Mouse (Mus musculus) spleen, adult 12 weeks (tissue): ENCODE measurements around the gene Pkig.
"Not testable (repeated sequence)": the region's sequence is repeated elsewhere in the genome, so short reads cannot be mapped to it uniquely, and the experiment has no call there.

Source experiments
- DNase-seq: peaks from one replicate; pipeline ENCODE4 v3.0.0; 2022; ENCODE audit warnings: low spot score

Gene Pkig

DNA sequence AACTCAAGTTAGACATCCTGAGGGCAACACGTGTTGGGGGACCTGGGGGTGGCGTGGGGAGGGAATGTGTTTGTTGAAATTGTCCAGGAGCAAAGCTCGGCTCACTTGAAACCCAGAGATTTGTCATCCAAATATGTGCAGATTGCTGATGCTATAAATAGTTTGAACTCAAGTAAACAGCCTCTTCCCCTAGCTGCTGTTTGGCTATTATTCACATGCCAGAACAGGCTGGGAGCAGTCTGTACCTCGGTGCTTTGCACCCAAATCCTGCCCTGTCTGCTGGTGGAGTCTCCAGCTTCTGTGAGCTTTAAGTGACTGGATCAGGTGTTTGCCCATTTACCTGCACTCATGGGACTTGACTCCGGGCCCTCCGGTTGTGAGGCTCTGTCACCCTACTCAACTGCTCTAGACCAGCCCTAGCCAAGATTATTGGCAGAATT, 27.6 kb downstream of the Pkig start:
- DNase-seq, result no peak

DNA sequence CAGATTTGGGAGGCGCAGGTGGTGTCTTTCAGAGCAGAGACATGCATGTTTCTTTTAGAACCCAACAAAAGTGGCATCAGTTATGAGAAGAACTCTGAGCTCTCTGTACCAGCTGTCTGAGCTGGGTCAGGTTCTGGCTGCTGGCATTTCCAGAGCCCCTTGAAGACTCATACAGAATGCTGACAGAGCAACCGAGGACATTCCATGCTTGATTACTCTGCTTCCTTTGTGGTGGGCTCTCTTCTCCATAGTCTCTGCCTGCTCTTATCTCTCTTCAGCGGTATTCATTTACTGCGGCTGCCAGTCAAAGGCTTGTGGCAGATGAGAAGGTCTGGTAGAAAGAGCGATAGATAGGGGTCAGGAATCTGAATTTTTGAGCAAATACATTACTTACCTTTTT, 28.0 kb downstream of the Pkig start:
- DNase-seq, result no peak

DNA sequence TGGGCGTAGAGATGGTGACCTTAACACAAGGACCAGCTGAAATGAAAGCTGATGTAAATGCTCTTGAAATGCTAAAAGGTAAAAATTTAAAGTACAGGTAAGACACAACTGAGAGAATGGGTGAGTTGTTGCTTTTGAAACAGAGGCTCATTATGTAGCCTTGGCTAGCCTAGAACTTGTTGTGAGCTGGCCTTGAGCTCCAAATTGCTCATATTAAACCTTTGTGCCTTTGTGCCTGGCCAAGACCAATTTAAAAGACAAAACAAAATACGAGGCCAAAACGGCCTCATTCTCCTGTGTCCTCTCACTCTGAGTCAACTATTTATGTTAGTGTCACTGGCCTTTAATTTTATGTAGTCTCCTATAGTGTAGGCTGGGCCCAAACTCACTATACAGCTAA, 28.7 kb downstream of the Pkig start:
- no peak for DNase-seq

DNA sequence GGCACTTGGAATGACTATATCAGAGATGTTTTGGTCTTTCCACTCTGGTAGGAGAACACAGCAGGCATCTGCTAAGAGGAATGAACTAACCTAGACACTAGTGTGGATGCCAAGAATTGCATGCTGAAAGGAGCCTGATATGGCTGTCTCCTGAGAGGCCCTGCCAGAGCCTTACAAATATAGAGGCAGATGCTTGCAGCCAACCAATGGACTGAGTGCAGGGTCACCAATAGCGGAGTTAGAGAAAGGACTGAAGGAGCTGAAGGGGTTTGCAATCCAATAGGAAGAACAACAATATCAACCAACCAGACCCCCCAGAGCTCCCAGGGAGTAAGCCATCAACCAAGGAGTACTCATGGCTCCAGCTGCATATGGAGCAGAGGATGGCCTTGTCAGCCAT, 30.2 kb downstream of the Pkig start:
- not testable (repeated sequence) for DNase-seq

DNA sequence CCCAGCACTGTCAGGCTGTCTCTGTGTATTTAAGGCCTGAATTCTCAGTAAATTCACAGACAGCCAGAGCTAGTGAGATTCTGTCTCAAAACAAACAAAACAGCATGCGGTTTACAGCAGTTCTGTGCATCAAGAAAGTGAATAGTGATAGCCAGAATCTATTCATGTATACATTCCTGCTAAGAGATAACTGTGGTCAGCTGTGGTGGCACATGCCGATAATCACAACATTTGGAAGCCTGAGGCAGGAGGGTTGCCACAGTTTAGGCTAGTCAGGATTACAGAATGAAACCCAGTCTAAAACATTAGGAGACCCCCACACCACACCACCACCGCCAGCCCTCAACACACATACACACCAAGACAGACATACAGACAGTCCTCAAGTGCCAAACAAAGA, 31.6 kb downstream of the Pkig start:
- no peak for DNase-seq

DNA sequence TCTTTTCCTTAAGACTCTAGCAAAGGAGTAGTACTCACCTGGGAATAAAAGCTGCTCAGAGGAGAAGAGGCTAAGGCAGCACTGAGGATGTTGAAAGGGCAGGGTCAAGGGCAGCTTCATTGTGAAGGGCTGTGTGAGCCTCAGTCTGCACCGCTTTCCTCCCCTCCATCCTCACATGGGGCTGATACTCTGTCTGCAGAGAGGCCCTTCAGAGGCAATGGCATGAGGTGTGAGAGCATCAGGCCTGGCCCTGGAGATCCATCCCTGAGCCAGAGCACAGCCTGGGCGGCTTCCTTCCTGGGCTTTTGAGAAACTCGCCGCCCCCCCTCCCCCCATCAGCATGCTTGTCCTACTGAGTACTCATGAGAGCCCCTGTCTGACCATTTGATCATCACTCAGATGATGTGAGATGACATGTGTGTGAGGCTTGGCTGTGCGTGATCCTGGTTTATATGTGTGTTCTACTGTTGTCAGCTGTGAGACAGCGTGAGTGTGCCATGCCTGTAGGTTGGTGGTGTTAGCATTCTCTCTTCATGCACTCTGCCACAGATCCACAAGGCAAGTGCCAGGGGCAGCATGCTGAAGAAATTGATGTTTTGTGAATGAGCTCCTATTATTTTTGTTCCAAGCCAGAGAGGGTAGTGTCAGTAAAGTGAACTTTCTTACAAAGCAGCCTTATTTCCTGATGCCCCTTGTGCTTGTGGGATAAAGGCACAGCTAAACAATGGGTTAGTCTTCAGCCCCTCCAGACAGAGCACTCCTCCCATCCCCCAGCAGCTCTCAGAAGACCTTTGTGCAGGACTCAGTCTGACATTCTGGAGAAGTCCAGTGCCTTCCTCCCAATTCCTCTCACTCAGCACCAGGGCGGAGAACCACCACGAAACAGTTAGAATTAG, 32.5 kb downstream of the Pkig start:
- no peak for DNase-seq

DNA sequence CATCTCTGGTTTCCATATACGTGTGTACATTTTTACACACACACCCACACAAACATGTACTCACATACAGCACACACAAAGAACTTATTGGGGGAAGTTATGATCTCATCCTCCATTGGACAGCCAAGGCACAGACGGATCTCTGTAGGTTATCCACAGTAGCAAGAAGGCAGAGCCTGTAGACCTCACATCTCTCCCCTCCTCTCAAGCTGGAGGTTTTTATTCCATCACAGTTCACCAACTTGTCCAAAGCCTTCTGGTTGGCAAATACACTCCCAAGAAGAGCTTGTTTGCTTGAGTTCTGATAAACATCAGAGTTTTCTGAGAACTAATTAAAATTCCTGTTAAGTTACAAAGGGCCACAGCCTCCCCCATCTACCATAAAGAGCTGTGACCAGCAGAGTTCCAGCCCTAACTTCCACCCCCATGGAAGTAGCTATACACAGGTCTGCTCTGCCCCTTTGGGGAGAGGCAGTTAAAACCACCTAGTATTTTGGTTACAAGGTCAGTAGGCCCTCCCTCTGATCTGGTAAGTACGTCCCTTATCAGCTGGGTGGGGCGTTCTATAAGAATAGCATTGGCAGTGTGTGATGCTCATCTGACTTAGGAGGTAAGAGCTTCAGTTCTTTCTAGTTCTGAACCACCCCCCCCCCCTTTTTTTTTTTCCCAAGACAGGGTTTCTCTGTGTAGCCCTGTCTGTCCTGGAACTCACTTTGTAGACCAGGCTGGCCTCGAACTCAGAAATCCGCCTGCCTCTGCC, 33.8 kb downstream of the Pkig start:
- DNase-seq, result no peak

DNA sequence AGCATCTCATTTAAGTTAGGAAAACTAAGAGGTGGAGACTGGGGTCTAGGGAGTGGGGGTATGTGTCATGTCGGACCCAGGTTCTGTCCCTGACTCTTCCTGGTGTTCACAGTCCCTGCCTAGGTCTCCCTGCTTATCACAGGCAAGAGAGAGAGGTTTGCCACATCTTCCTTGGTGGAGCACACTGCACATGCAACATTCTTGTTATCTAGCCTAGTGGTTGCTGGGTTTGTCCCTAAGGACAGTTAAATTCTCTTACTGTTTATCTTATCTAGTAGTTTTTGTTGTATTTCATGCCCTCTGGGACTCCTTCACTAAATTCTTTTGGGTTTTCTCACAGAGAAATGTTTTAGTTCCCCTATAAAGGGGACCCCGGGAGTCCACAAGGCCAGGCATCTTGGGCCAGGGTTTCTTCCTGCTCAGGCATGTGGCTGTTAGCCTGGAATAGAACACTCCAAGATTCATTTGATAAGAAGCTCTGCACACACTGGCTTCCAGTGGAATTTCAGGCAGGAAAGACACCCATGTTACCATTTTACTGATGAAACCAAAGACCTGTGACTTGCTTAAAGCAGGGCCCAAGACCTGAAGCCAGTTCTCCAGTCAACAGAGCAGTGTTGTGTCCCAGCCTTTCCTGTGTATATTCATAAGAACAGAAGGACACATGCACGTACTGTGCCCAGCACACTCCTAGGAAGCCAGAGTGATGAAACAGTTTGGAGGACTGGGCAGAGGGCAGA, 34.9 kb downstream of the Pkig start:
- DNase-seq, result no peak

DNA sequence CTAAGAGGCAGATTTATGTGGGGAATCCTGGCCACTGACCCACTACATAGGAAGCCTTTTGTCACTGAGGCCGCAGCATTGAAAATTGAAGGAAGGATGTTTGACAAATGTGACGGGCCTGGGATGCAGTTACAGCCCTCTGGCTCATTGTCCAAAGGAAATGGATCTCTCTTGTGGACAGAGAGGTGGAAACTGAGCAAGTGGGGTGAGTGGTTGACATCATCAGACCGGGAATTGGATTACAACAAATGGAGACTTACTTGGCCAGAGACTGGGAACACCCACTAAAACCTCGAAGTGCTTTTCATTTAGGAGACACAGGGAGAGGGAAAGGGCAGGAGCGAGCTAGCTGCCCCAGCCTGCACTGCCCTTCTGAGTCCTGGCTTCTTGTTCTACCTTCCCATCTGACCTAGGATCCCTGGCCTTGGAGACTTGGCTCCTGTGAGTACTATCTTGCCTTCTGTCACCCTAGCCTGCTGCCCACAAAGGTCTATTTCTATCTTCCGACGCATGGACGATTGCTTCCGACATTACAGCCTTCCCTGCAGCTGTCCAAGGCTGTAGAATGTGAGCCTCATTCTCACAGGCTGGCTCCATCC, 35.6 kb downstream of the Pkig start:
- DNase-seq, result no peak

DNA sequence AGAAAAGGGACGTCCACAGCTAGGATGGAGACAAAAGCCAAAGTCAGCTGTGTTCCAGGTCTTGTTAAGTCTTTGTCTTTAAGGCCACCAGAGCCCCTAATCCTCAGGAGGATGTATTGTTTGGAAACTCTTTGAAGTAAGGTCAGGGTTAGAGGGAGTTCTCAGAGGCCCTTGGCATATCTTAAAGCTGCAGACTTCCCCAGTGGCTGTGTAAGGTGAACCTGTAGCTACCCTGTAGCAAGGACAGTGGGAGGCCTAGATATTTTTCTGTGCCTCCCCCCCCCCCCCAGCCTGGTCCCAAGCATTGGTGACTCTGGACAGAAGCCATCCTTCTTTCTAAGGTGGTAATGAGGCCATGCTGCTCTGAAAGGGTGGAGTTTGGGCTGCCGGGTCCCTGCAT, 38.6 kb downstream of the Pkig start:
- no peak for DNase-seq

DNA sequence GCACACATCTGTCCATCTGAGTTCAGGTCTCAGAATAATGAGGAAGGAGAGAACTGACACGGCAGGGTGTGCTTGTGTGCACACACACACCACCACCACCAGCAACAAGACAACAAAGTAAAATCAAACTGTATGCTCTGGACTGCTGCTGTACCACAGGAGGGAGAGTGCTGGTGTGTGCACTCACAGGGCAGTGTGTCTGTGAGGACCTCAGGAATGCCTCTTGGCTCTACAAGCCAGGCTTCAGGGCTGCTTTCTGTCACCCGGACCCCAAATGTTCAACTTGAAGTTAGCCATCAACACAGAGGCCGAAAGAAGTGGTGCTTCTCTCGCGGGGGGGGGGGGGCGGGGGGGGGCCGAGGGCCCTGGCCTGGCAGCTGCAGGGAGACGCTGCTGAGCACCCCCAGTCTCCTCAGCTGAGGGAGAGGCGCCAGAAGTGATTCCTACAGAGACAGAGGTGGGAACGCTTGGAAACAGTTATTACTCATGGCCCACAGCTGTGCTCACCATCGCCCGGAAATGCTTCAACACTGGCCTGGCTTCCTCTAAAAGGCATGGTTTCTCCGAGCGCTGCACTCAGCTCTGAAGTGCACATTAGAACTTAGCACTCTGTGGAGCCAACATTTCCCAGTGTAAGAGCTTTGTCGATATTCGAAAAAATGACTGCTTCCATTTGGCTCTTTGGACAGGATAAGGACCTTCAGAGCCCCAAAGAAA, 39.7 kb downstream of the Pkig start:
- DNase-seq, result no peak

DNA sequence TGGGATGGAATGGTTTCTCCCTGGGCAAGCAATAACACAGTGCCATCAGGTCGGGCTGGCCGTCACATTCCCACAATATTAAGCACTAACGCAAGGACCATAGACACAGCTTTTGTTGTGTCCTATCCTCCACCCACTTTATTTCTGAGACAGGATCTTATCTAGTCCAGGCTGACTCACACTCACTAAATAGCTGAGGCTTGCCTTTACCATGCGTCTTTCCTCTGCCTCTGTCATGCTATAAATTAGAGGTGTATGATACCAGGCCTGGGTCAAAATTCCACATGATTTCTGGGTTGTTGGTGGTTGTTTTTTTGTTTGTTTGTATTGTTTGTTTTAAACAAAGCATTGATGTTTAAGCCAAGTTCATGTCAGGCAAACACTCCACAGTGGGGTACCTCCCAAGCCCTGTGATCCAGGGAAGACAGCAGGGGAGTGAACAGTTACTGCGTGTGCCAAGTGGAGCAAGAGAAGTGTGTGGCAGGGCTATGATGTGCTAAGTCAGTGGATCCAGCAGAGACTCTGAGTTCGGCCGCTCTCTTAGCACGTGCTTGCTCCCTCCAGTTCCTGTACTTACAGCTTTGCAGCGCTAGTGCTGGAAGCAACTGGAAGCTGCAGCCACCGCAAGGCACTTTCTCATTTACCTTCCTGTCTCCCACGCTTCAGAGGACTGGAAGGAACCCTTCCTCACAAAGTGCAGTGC, 41.0 kb downstream of the Pkig start:
- DNase-seq, result no peak

DNA sequence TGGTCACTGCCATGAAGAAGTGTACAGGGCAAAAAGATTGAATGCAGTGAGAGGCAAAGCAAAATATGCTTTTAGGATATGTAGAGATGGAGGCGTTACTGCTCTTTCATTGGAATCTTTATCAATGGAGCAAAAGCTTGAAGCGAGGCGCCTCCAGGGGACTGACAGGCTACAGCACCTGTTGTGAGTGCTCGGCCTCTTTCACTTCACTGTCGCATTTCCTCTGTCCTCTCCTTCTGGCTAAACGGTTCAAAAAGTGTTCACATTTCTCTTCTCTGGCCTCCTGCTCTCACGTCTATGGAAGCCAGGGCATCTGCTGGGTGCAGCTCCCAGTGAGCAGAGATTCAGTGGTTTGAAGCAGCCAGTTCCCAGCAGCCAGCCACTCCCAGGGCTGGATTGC, 44.2 kb downstream of the Pkig start:
- no peak for DNase-seq

DNA sequence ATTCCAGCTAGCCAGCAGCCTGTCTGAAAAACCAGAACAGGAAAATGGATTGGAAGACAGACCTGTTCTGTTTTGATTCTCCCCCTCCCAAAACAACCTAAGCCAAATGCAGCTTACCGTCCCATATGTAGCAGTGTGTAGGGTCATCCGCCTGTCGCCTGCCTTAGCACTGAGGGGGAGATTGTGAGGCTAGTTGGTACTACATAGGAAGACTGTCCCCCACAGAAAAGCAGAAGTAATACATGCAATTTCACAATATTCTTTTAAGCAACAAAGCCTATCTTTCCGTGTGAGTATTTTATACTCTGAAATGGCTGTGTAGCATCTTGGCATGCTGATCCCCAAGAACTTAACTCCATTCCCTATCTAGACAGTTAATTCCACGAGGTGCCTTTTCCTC, 44.7 kb downstream of the Pkig start:
- no peak for DNase-seq

DNA sequence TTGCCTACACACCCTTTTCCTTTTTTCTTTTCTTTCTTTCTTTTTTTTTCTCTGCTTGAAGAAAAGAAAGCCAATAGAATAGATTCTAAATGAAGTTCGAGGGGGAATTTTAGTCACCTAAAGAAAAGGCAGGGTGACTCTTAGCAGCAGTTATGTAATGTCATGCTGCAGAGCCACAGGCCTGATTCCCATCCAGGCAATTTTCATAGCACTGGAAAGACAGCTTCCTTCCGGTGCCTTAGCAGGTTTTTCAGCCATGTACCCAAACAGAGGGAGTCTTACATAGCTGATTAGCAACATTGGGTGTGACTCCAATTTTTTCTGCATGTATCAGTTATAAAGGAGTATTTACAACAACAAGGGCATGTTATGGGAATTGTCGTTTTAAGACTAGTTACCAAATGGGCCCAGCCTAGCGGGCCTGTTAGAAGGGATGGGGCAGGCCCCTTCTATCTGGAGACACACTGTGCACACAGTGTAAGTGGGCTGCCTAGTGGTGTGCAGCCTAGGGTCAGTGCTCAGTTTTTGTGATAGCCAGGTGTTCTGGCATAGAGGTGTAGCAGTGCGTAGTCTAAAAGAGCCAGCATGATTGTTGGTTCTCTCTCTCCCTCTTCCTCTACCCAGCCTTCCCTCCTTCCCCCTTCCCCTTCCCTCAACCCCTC, 45.5 kb downstream of the Pkig start:
- no peak for DNase-seq

DNA sequence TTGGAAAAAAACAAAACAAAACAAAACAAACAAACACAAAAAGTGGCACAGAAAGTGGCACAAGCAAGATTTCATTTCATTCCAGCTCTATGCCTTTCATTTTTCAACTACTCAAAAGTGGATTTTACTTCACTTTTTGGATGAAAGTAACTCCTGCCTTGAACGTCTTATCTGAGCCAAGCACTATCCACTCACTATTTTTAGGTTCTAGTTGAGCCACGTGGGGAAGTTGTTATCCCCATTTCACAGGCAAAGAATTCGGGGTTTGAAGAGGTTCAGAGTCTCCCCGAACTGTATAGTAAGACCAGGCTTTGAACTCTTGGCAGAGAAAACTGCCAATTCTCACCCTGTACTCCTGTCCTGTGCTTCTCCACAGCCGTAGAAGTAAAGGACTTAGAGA, 50.1 kb downstream of the Pkig start:
- no peak for DNase-seq

DNA sequence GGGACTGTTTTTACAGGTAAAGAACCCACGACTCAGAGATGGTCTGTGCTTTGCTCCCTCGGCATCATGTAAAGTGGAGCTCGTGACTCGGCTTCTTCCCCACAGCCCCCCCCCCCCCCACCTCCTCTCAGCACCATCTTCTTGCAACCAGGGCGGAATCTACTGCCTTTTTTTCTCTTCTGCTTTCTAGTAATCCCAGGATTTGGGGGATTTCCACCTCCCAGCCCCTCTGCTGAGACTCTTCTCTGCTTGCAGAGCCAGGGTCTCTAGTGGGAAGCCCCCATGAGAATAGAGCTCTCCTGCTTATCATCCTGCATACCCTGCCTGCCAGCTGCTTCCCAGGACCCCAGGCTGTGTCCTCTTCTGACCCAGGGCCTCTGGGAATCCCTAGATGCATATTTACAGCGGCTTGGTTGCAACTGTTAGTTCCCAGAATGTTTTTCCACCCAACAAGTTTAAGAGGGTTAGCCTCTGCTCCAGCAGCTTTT, 50.6 kb downstream of the Pkig start:
- no peak for DNase-seq

DNA sequence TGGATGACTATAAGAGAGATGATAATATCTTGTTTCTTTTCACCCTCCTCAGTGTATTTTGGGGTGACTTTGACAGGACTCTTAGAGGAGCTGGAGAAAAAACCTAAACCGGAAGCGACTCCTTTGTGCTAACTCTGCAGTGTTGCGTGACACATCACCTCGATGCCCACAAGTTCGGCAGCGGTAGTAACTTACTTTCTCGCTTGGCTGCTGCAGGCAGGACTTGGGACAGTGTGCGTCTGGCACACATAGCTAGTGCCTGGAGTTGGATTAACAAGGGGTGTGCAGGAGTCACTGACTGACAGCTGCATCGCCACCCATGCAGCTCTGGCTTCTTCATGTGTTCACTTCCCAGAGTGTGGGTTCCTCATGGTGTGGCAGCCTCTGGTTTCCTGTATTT, 51.8 kb downstream of the Pkig start:
- no peak for DNase-seq

DNA sequence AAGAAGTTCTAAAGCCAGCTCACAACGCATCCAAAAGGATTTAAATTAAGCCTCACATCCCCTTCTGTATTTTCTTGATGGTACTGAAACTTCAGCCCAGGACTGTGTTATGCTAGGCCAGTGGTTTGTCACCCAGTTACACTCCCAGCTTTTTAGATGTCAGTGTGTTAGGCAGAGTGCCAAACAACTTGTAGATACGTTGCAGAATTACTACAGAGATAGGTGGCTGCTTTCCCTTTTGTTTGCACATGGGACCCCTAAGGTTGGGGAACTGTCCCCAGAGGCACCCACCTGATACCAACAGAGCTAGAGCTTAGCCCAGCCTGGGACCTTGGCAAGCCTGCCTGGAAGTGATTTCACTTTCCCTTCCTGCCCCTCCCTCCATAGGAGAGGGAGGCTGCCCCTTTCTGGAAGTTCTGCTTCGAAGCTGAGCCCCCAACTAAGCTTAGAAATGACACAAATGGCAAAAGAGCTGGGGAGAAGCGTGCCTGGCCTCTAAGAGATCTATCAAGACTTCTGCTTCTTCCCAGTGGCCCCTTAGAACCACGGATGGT, 52.5 kb downstream of the Pkig start:
- DNase-seq, result no peak

DNA sequence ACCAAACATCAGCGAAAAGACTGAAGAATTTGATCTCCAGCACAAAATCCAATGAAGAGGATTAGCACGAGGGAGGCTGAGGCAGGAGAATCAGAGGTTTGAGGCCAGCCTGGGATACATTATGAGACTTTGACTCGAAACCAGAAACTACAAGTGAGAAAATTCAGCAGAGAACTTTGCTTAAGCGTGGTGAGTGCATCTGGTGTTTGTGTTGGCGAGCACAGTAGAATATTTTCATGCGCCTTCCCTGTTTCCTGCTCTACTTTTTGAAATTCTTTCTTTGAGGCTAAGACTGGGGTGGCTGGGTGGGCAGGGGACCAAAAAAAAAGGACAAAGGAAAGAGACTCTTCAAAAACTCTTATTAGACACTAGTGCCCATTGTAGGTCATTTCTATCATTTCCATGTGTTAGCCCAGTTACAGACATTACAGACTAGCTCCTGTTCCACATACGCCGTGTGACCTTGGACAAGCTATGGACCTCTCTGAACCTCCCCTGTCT, 53.2 kb downstream of the Pkig start:
- DNase-seq, result no peak
